Mouse (Mus musculus) MEL (cell line): ENCODE measurements at regions not wholly inside any gene's neighbourhood (a gene's known extent, or its start where the extent isn't known, plus 50 kb on each side); places are given as distances from the start of the nearest gene placed in this dataset.

Experiments used
- DNase-seq: peaks from one replicate; pipeline ENCODE4 v3.0.0; 2011; ENCODE audit warnings: low read depth, low spot score
- H3K27ac ChIP-seq: 2 replicates; pipeline ENCODE4 v1.5.1; 2012; ENCODE audit warnings: low read depth, mild to moderate bottlenecking, control low read depth, low read length, moderate library complexity; ENCODE audit not compliant: control insufficient read depth
- H3K27me3 ChIP-seq, 2 experiments: fragments of 150-350 bp in 1 of 2; sonication (generic) in 1 of 2; 2 replicates each; pipeline ENCODE4 v1.6.1; 2012; ENCODE audit warnings: low read length in 2 of 2, mild to moderate bottlenecking in 2 of 2, improper control_type of control experiment in 1 of 2, moderate library complexity in 1 of 2; ENCODE audit not compliant: insufficient read depth in 2 of 2, control insufficient read depth in 1 of 2
- H3K36me3 ChIP-seq, 2 experiments: 2 replicates each; pipeline ENCODE4 v1.6.1; 2012 to 2014; ENCODE audit warnings: low read length in 2 of 2, improper control_type of control experiment in 1 of 2, inconsistent platforms in 1 of 2, mild to moderate bottlenecking in 1 of 2; ENCODE audit not compliant: insufficient read depth in 2 of 2, control insufficient read depth in 1 of 2
- H3K4me1 ChIP-seq, 2 experiments: fragments of 150-350 bp in 1 of 2; sonication (generic) in 1 of 2; 2 replicates each; pipeline ENCODE4 v1.6.1; 2012; ENCODE audit warnings: low read length in 2 of 2, improper control_type of control experiment in 1 of 2, mild to moderate bottlenecking in 1 of 2; ENCODE audit not compliant: insufficient read depth in 2 of 2, control insufficient read depth in 1 of 2
- H3K4me3 ChIP-seq, 2 experiments: fragments of 150-350 bp in 1 of 2; sonication (generic) in 1 of 2; 2 replicates each; pipeline ENCODE4 v1.5.1; 2012; ENCODE audit warnings: low read depth in 2 of 2, low read length in 2 of 2, mild to moderate bottlenecking in 2 of 2, moderate library complexity in 2 of 2, control low read depth in 1 of 2, improper control_type of control experiment in 1 of 2; ENCODE audit not compliant: control insufficient read depth in 1 of 2, insufficient read depth in 1 of 2
- H3K79me2 ChIP-seq: 2 replicates; pipeline ENCODE4 v1.6.1; 2012; ENCODE audit warnings: mild to moderate bottlenecking, low read length, moderate library complexity; ENCODE audit not compliant: control insufficient read depth, poor library complexity, insufficient read depth
- H3K9ac ChIP-seq: 2 replicates; pipeline ENCODE4 v1.6.1; 2012; ENCODE audit warnings: low read depth, mild to moderate bottlenecking, control low read depth, low read length, moderate library complexity; ENCODE audit not compliant: control insufficient read depth, poor library complexity, severe bottlenecking
- H3K9me3 ChIP-seq: fragments of 150-350 bp; sonication (generic); replicated peaks from 2 replicates; pipeline ENCODE4 v1.6.1; 2012; ENCODE audit warnings: mild to moderate bottlenecking, low read length, improper control_type of control experiment, moderate library complexity; ENCODE audit not compliant: insufficient read depth
- CTCF ChIP-seq, 3 experiments: IDR thresholded peaks in 2 of 3; conservative IDR thresholded peaks in 1 of 3; 2 replicates each; pipeline ENCODE4 v1.5.1; 2011 to 2012; ENCODE audit warnings: low read length in 3 of 3, low read depth in 2 of 3, mild to moderate bottlenecking in 2 of 3, improper control_type of control experiment in 1 of 3, inconsistent platforms in 1 of 3, mixed read lengths in 1 of 3, moderate library complexity in 1 of 3; ENCODE audit not compliant: control insufficient read depth in 1 of 3, insufficient read depth in 1 of 3, poor library complexity in 1 of 3, severe bottlenecking in 1 of 3
- EP300 ChIP-seq, 2 experiments: IDR thresholded peaks; 2 replicates each; pipeline ENCODE4 v1.6.1; 2011; ENCODE audit warnings: improper control_type of control experiment in 2 of 2, low read length in 2 of 2, low read depth in 1 of 2, mild to moderate bottlenecking in 1 of 2
- ETS1 ChIP-seq: IDR thresholded peaks from 2 replicates; pipeline ENCODE4 v1.6.1; 2012; ENCODE audit warnings: low read depth, mild to moderate bottlenecking, inconsistent platforms, low read length, improper control_type of control experiment, moderate library complexity
- GATA1 ChIP-seq: IDR thresholded peaks from 2 replicates; pipeline ENCODE4 v1.6.1; 2011; ENCODE audit warnings: low read depth, low read length, improper control_type of control experiment
- HCFC1 ChIP-seq: IDR thresholded peaks from 2 replicates; pipeline ENCODE4 v1.6.1; 2012; ENCODE audit warnings: low read depth, mild to moderate bottlenecking, inconsistent platforms, low read length, improper control_type of control experiment, moderate library complexity
- JUND ChIP-seq: IDR thresholded peaks from 2 replicates; pipeline ENCODE4 v1.6.1; 2011; ENCODE audit warnings: low read depth, mild to moderate bottlenecking, improper control_type of control experiment, low read length
- KAT2A ChIP-seq: conservative IDR thresholded peaks from 2 replicates; pipeline ENCODE4 v1.6.1; 2012; ENCODE audit warnings: low read depth, low read length, improper control_type of control experiment, inconsistent platforms
- MAFK ChIP-seq: IDR thresholded peaks from 2 replicates; pipeline ENCODE4 v1.6.1; 2011; ENCODE audit warnings: low read depth, mild to moderate bottlenecking, low read length, improper control_type of control experiment, borderline replicate concordance
- MAX ChIP-seq: IDR thresholded peaks from 2 replicates; pipeline ENCODE4 v1.6.1; 2011; ENCODE audit warnings: low read length, improper control_type of control experiment
- MAZ ChIP-seq: IDR thresholded peaks from 2 replicates; pipeline ENCODE4 v1.6.1; 2012; ENCODE audit warnings: low read depth, mild to moderate bottlenecking, inconsistent platforms, low read length, improper control_type of control experiment
- MEF2A ChIP-seq: IDR thresholded peaks from 2 replicates; pipeline ENCODE4 v1.6.1; 2014; ENCODE audit warnings: low read depth, mild to moderate bottlenecking, inconsistent platforms, low read length, improper control_type of control experiment; ENCODE audit not compliant: poor library complexity, insufficient replicate concordance, severe bottlenecking; ENCODE audit errors: extremely low read depth
- MXI1 ChIP-seq: IDR thresholded peaks from 2 replicates; pipeline ENCODE4 v1.6.1; 2011; ENCODE audit warnings: mild to moderate bottlenecking, low read depth, low read length, improper control_type of control experiment
- MYB ChIP-seq: IDR thresholded peaks from 2 replicates; pipeline ENCODE4 v1.6.1; 2011; ENCODE audit warnings: mild to moderate bottlenecking, low read depth, low read length, improper control_type of control experiment
- MYC ChIP-seq: IDR thresholded peaks from 2 replicates; pipeline ENCODE4 v1.6.1; 2011; ENCODE audit warnings: low read depth, mild to moderate bottlenecking, low read length, improper control_type of control experiment, moderate library complexity
- NELFE ChIP-seq: IDR thresholded peaks from 2 replicates; pipeline ENCODE4 v1.6.1; 2011; ENCODE audit warnings: low read depth, low read length, improper control_type of control experiment
- NRF1 ChIP-seq: IDR thresholded peaks from 2 replicates; pipeline ENCODE4 v1.6.1; 2014; ENCODE audit warnings: low read depth, mild to moderate bottlenecking, inconsistent platforms, low read length, improper control_type of control experiment, moderate library complexity; ENCODE audit not compliant: poor library complexity, insufficient read depth, severe bottlenecking
- POLR2A ChIP-seq, 2 experiments: IDR thresholded peaks; 2 replicates each; pipeline ENCODE4 v1.6.1; 2011 to 2012; ENCODE audit warnings: low read length in 2 of 2, mild to moderate bottlenecking in 2 of 2, control low read depth in 1 of 2, improper control_type of control experiment in 1 of 2, low read depth in 1 of 2, moderate library complexity in 1 of 2; ENCODE audit not compliant: control insufficient read depth in 1 of 2, insufficient read depth in 1 of 2, poor library complexity in 1 of 2
- POLR2AphosphoS2 ChIP-seq: IDR thresholded peaks from 2 replicates; pipeline ENCODE4 v1.6.1; 2011; ENCODE audit warnings: low read length, improper control_type of control experiment
- POLR2AphosphoS5 ChIP-seq: IDR thresholded peaks from 2 replicates; pipeline ENCODE4 v1.6.1; 2012; ENCODE audit warnings: low read depth, borderline replicate concordance, mild to moderate bottlenecking, inconsistent platforms, low read length, moderate library complexity, mixed read lengths
- SIN3A ChIP-seq: IDR thresholded peaks from 2 replicates; pipeline ENCODE4 v1.6.1; 2012; ENCODE audit warnings: low read length, improper control_type of control experiment, inconsistent platforms
- TBP ChIP-seq: IDR thresholded peaks from 2 replicates; pipeline ENCODE4 v1.8.0; 2011; ENCODE audit warnings: low read depth, low read length, improper control_type of control experiment
- TCF12 ChIP-seq: IDR thresholded peaks from 2 replicates; pipeline ENCODE4 v1.6.1; 2014; ENCODE audit warnings: low read depth, mild to moderate bottlenecking, inconsistent platforms, low read length, improper control_type of control experiment, moderate library complexity
- UBTF ChIP-seq: IDR thresholded peaks from 2 replicates; pipeline ENCODE4 v1.6.1; 2012; ENCODE audit warnings: low read depth, mild to moderate bottlenecking, inconsistent platforms, low read length, improper control_type of control experiment, moderate library complexity, borderline replicate concordance; ENCODE audit not compliant: insufficient read depth
- USF2 ChIP-seq, 2 experiments: IDR thresholded peaks; 2 replicates each; pipeline ENCODE4 v1.6.1; 2011 to 2012; ENCODE audit warnings: improper control_type of control experiment in 2 of 2, low read length in 2 of 2, borderline replicate concordance in 1 of 2, inconsistent platforms in 1 of 2, low read depth in 1 of 2, mild to moderate bottlenecking in 1 of 2; ENCODE audit not compliant: insufficient read depth in 1 of 2
- ZC3H11A ChIP-seq: IDR thresholded peaks from 2 replicates; pipeline ENCODE4 v1.6.1; 2012; ENCODE audit warnings: low read depth, mild to moderate bottlenecking, inconsistent platforms, low read length, improper control_type of control experiment
- ZNF384 ChIP-seq: IDR thresholded peaks from 2 replicates; pipeline ENCODE4 v1.6.1; 2012; ENCODE audit warnings: low read depth, mild to moderate bottlenecking, inconsistent platforms, low read length, improper control_type of control experiment

- TF ChIP-seq NELFE = no peak
- TF ChIP-seq ZNF384 = no peak
- TF ChIP-seq KAT2A = no peak
- no peak for TF ChIP-seq SIN3A
- no peak for TF ChIP-seq ETS1
- no peak for TF ChIP-seq MAZ
- TF ChIP-seq MAFK = no peak
- TF ChIP-seq UBTF = no peak
- TF ChIP-seq POLR2AphosphoS2 = no peak
- no peak for TF ChIP-seq TBP
- no peak for TF ChIP-seq NRF1
- TF ChIP-seq MYB = no peak
- no peak for TF ChIP-seq USF2 (IDR thresholded peaks at IDR 0.05; ENCODE audit: borderline replicate concordance in 1 of 2, insufficient read depth in 1 of 2, low read depth in 1 of 2, low read length in 2 of 2)
- H3K79me2 ChIP-seq = no peaks in the 10 kb centered on the region; the same call in 1 of the 2 replicates
- no peak overlapping the region for H3K4me3 ChIP-seq
- H3K27me3 ChIP-seq = no peaks in the 10 kb centered on the region
- no peak overlapping the region for H3K27ac ChIP-seq
- peaks cover 0 to 8% of the 10 kb centered on the region in 2 experiments; a peak in 2 of 4 replicates for H3K36me3 ChIP-seq
- DNase-seq = no peak
- no peaks in the 10 kb centered on the region for H3K9me3 ChIP-seq
- H3K9ac ChIP-seq = no peak overlapping the region
- H3K4me1 ChIP-seq = peaks cover 5 to 19% of the 10 kb centered on the region in 2 experiments
These were observed 82.5 kb upstream of the Chd2 start for GRCm38 (mm10) chr7:73624093-73624600.

- Histone ChIP-seq H3K36me3 (peaks cover 0 to 8% of the 10 kb centered on the region in 2 experiments; a peak in 2 of 4 replicates), H3K27me3 (no peaks in the 10 kb centered on the region), H3K4me3 (no peak overlapping the region), H3K9me3 (no peaks in the 10 kb centered on the region), H3K79me2 (peaks cover 12% of the 10 kb centered on the region; the same call in 1 of the 2 replicates), H3K4me1 (peaks cover 5 to 13% of the 10 kb centered on the region in 2 experiments), H3K9ac (no peak overlapping the region), H3K27ac (no peak overlapping the region)
- TF ChIP-seq KAT2A = no peak
- TF ChIP-seq MXI1 = no peak
- no peak for TF ChIP-seq JUND
- no peak for TF ChIP-seq MYC
- no peak for TF ChIP-seq MYB
- TF ChIP-seq MAZ = no peak
- no peak for TF ChIP-seq TBP
- no peak for TF ChIP-seq POLR2A (IDR thresholded peaks at IDR 0.05; ENCODE audit: control insufficient read depth in 1 of 2, insufficient read depth in 1 of 2, low read depth in 1 of 2, low read length in 2 of 2, poor library complexity in 1 of 2)
- no peak for TF ChIP-seq GATA1
- TF ChIP-seq MAX = no peak
- TF ChIP-seq USF2 (IDR thresholded peaks at IDR 0.05; ENCODE audit: borderline replicate concordance in 1 of 2, insufficient read depth in 1 of 2, low read depth in 1 of 2, low read length in 2 of 2) = no peak
- no peak for TF ChIP-seq ZC3H11A
- TF ChIP-seq HCFC1 = no peak
- no peak for TF ChIP-seq TCF12
- TF ChIP-seq CTCF (IDR thresholded peaks at IDR 0.05 in 2 of 3, conservative IDR thresholded peaks at IDR 0.05 in 1 of 3; ENCODE audit: control insufficient read depth in 1 of 3, insufficient read depth in 1 of 3, low read depth in 2 of 3, low read length in 3 of 3, poor library complexity in 1 of 3, severe bottlenecking in 1 of 3) = no peak
- TF ChIP-seq POLR2AphosphoS2 = no peak
- no peak for TF ChIP-seq MEF2A
- no peak for TF ChIP-seq EP300 (IDR thresholded peaks at IDR 0.05; ENCODE audit: low read depth in 1 of 2, low read length in 2 of 2)
- no peak for TF ChIP-seq POLR2AphosphoS5
- no peak for DNase-seq
These were observed 80.8 kb upstream of the Chd2 start for GRCm38 (mm10) chr7:73622468-73622867.
